Mouse (Mus musculus): ENCODE results near the gene Rnf5. TPM values are rescaled to one million over a fixed set of nuclear protein-coding genes. Genes with fewer than 3 reads are reported as not detected.

The Rnf5 gene
- polyA plus RNA-seq, 1 experiment from 2014 or later, result 222 TPM

DNA sequence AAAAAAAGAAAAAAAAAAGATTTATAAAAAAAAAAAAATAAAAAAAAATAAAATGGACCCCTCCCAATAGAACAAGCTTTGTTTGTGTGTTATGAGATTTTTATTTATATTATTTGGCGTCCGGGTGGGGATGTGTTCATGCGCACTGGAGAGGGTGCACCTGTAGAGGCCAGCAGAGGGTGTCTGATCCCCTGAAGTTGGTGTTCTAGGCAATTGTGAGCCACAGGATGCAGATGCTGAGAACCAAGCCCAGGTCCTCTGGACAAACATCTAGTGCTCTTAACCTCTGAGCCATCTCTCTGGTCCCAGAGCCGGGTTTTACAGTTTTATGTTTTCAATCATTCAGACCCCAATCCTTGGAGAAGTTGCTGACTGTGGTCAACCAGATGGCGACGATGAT is 43.1 kb downstream of the Rnf5 start:
- H3K4me1 ChIP-seq (ENCODE audit: control insufficient read depth, insufficient read depth, low read length), result no peaks in the 10 kb centered on the region
- H3K9ac ChIP-seq (ENCODE audit: low read length), result no peak overlapping the region
- H3K9me3 ChIP-seq (replicated peaks; ENCODE audit: control insufficient read depth, low read length), result no peaks in the 10 kb centered on the region
- 90% methylated on average over 6 of the region's 6 CpGs for WGBS
- ATAC-seq, result no peak
- DNase-seq (ENCODE audit: low spot score), result no peak
- H3K4me3 ChIP-seq (ENCODE audit: low read depth, low read length), result no peak overlapping the region
- H3K27me3 ChIP-seq (replicated peaks; ENCODE audit: control insufficient read depth, insufficient read depth, low read length), result no peaks in the 10 kb centered on the region
- no peak overlapping the region for H3K4me2 ChIP-seq (ENCODE audit: low read length)
- H3K27ac ChIP-seq (ENCODE audit: low read depth, low read length), result no peak overlapping the region
- no peaks in the 10 kb centered on the region for H3K36me3 ChIP-seq (ENCODE audit: control insufficient read depth, insufficient read depth, low read length)

- Histone ChIP-seq H3K9me3 (replicated peaks; ENCODE audit: control insufficient read depth, low read length) (no peaks in the 10 kb centered on the region), H3K27ac (ENCODE audit: low read depth, low read length) (no peak overlapping the region), H3K4me2 (ENCODE audit: low read length) (no peak overlapping the region), H3K9ac (ENCODE audit: low read length) (no peak overlapping the region), H3K27me3 (replicated peaks; ENCODE audit: control insufficient read depth, insufficient read depth, low read length) (no peaks in the 10 kb centered on the region), H3K4me3 (ENCODE audit: low read depth, low read length) (no peak overlapping the region), H3K36me3 (ENCODE audit: control insufficient read depth, insufficient read depth, low read length) (no peaks in the 10 kb centered on the region), H3K4me1 (ENCODE audit: control insufficient read depth, insufficient read depth, low read length) (no peaks in the 10 kb centered on the region)
- no peak for ATAC-seq
- no peak for DNase-seq (ENCODE audit: low spot score)
- 28% methylated on average over 14 of the region's 15 CpGs for WGBS
These were observed 43.6 kb downstream of the Rnf5 start for GRCm38 (mm10) chr17:34559895-34560294.

DNA sequence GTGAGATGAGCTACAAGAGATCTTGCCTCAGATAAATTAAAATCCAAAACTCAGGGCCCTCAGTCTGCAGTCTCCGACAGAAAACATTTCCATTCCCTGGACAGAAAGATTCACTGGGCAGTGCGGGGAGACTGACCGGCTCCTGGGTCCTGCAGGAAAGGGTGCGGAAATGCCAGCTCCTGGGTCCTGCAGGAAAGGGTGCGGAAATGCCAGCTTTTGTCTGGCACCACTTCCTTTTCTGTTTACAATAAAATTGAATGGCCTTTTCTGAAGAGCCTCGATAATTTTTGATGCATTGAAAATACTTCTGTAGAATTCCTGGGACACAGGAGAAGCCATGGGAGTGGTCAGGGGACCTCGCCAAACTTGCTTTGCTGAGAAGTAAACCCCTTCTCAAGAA is 44.4 kb downstream of the Rnf5 start:
- no peak overlapping the region for H3K4me3 ChIP-seq (ENCODE audit: low read depth, low read length)
- H3K27ac ChIP-seq (ENCODE audit: low read depth, low read length), result no peak overlapping the region
- H3K36me3 ChIP-seq (ENCODE audit: control insufficient read depth, insufficient read depth, low read length), result no peaks in the 10 kb centered on the region
- no peak overlapping the region for H3K9ac ChIP-seq (ENCODE audit: low read length)
- 87% methylated on average over 7 of the region's 7 CpGs for WGBS
- H3K27me3 ChIP-seq (replicated peaks; ENCODE audit: control insufficient read depth, insufficient read depth, low read length), result no peaks in the 10 kb centered on the region
- no peak overlapping the region for H3K4me2 ChIP-seq (ENCODE audit: low read length)
- no peak for DNase-seq (ENCODE audit: low spot score)
- no peaks in the 10 kb centered on the region for H3K4me1 ChIP-seq (ENCODE audit: control insufficient read depth, insufficient read depth, low read length)
- no peaks in the 10 kb centered on the region for H3K9me3 ChIP-seq (replicated peaks; ENCODE audit: control insufficient read depth, low read length)
- ATAC-seq, result no peak

DNA sequence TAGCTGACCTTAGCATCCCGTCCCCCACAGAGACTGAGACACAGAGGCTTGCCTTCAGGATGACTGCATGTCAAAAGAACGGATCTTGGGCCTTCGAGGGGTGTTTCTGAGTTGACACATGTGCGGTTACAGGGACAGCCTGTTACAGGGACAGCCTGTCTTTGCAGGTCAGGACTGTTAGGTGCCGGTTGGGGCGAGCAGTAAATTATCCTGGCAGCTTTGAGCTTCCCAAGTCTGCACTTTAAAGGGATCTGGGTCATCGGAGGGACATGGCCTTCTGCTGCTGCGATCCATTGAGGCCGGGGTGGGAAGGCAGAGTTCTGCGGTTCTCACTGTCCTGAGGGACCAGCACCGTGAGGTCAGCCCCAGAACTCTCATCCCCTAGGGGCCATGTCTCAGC is 46.1 kb downstream of the Rnf5 start:
- H3K4me1 ChIP-seq (ENCODE audit: control insufficient read depth, insufficient read depth, low read length), result no peaks in the 10 kb centered on the region
- ATAC-seq (no peak), DNase-seq (ENCODE audit: low spot score) (no peak)
- no peak overlapping the region for H3K9ac ChIP-seq (ENCODE audit: low read length)
- 81% methylated on average over 11 of the region's 11 CpGs for WGBS
- H3K4me2 ChIP-seq (ENCODE audit: low read length), result no peak overlapping the region
- H3K36me3 ChIP-seq (ENCODE audit: control insufficient read depth, insufficient read depth, low read length), result no peaks in the 10 kb centered on the region
- H3K27me3 ChIP-seq (replicated peaks; ENCODE audit: control insufficient read depth, insufficient read depth, low read length), result no peaks in the 10 kb centered on the region
- no peak overlapping the region for H3K4me3 ChIP-seq (ENCODE audit: low read depth, low read length)
- no peak overlapping the region for H3K27ac ChIP-seq (ENCODE audit: low read depth, low read length)
- H3K9me3 ChIP-seq (replicated peaks; ENCODE audit: control insufficient read depth, low read length), result no peaks in the 10 kb centered on the region

GRCm38 (mm10) chr17:34556406-34556805 is 47.1 kb downstream of the Rnf5 start:
- Histone ChIP-seq H3K27me3 (replicated peaks; ENCODE audit: control insufficient read depth, insufficient read depth, low read length) (no peaks in the 10 kb centered on the region), H3K9me3 (replicated peaks; ENCODE audit: control insufficient read depth, low read length) (no peaks in the 10 kb centered on the region)
- 84% methylated on average over 8 of the region's 8 CpGs for WGBS

GRCm38 (mm10) chr17:34555483-34555882 is 48.0 kb downstream of the Rnf5 start:
- 21% methylated on average over 5 of the region's 5 CpGs for WGBS
- ATAC-seq (no peak), DNase-seq (ENCODE audit: low spot score) (peak; percentile 63)
- Histone ChIP-seq H3K9me3 (replicated peaks; ENCODE audit: control insufficient read depth, low read length) (no peaks in the 10 kb centered on the region), H3K27ac (ENCODE audit: low read depth, low read length) (no peak overlapping the region), H3K4me3 (ENCODE audit: low read depth, low read length) (no peak overlapping the region), H3K27me3 (replicated peaks; ENCODE audit: control insufficient read depth, insufficient read depth, low read length) (no peaks in the 10 kb centered on the region), H3K36me3 (ENCODE audit: control insufficient read depth, insufficient read depth, low read length) (no peaks in the 10 kb centered on the region), H3K9ac (ENCODE audit: low read length) (no peak overlapping the region), H3K4me1 (ENCODE audit: control insufficient read depth, insufficient read depth, low read length) (no peaks in the 10 kb centered on the region), H3K4me2 (ENCODE audit: low read length) (no peak overlapping the region)

More at GRCm38 (mm10) chr17:34556406-34556805, 47.1 kb downstream of the Rnf5 start:
- Histone ChIP-seq H3K9ac (ENCODE audit: low read length) (no peak overlapping the region), H3K4me2 (ENCODE audit: low read length) (no peak overlapping the region), H3K36me3 (ENCODE audit: control insufficient read depth, insufficient read depth, low read length) (no peaks in the 10 kb centered on the region), H3K4me1 (ENCODE audit: control insufficient read depth, insufficient read depth, low read length) (no peaks in the 10 kb centered on the region), H3K4me3 (ENCODE audit: low read depth, low read length) (no peak overlapping the region), H3K27ac (ENCODE audit: low read depth, low read length) (no peak overlapping the region)
- DNase-seq (ENCODE audit: low spot score), result no peak
- ATAC-seq, result no peak

Other genes with a start within 250 kb of the Rnf5 start
- not detected in 2 replicates for gene Btnl2, start 248.9 kb downstream of the Rnf5 start, polyA plus RNA-seq (2014; fragmentation: Nextera tagmentation; extraction: Ambion mirVana)
- gene Btnl1, start 226.6 kb downstream of the Rnf5 start, polyA plus RNA-seq (2014; fragmentation: Nextera tagmentation; extraction: Ambion mirVana), result not detected in 2 replicates
- gene BC051142, start 204.9 kb downstream of the Rnf5 start, polyA plus RNA-seq (2014; fragmentation: Nextera tagmentation; extraction: Ambion mirVana), result 3.7 and 4.2 TPM in 2 replicates
- gene Btnl4, start 126.4 kb downstream of the Rnf5 start, polyA plus RNA-seq (2014; fragmentation: Nextera tagmentation; extraction: Ambion mirVana), result not detected in 2 replicates
- gene Btnl6, start 86.3 kb downstream of the Rnf5 start, polyA plus RNA-seq (2014; fragmentation: Nextera tagmentation; extraction: Ambion mirVana), result not detected in 2 replicates
- 4.1 and 6.0 TPM in 2 replicates for gene Notch4, start 39.4 kb downstream of the Rnf5 start, polyA plus RNA-seq (2014; fragmentation: Nextera tagmentation; extraction: Ambion mirVana)
- gene Gpsm3, start 13.9 kb downstream of the Rnf5 start, polyA plus RNA-seq (2014; fragmentation: Nextera tagmentation; extraction: Ambion mirVana), result 3.7 and 4.5 TPM in 2 replicates
- 6.4 and 9.6 TPM in 2 replicates for gene Pbx2, start 12.4 kb downstream of the Rnf5 start, polyA plus RNA-seq (2014; fragmentation: Nextera tagmentation; extraction: Ambion mirVana)
- 1.1 and 1.5 TPM in 2 replicates for gene Ager, start 5.8 kb downstream of the Rnf5 start, polyA plus RNA-seq (2014; fragmentation: Nextera tagmentation; extraction: Ambion mirVana)
- 88.6 and 106 TPM in 2 replicates for gene Agpat1, start 572 bp upstream of the Rnf5 start, polyA plus RNA-seq (2014; fragmentation: Nextera tagmentation; extraction: Ambion mirVana)
- gene Egfl8, start 12.3 kb upstream of the Rnf5 start, polyA plus RNA-seq (2014; fragmentation: Nextera tagmentation; extraction: Ambion mirVana), result 7.6 and 8.7 TPM in 2 replicates
- 23.8 and 24.6 TPM in 2 replicates for gene Ppt2, start 24.8 kb upstream of the Rnf5 start, polyA plus RNA-seq (2014; fragmentation: Nextera tagmentation; extraction: Ambion mirVana)
- gene Prrt1, start 25.8 kb upstream of the Rnf5 start, polyA plus RNA-seq (2014; fragmentation: Nextera tagmentation; extraction: Ambion mirVana), result 5.0 and 5.5 TPM in 2 replicates
- gene Fkbpl, start 41.1 kb upstream of the Rnf5 start, polyA plus RNA-seq (2014; fragmentation: Nextera tagmentation; extraction: Ambion mirVana), result 12.6 and 14.9 TPM in 2 replicates
- gene Atf6b, start 43.5 kb upstream of the Rnf5 start, polyA plus RNA-seq (2014; fragmentation: Nextera tagmentation; extraction: Ambion mirVana), result 75.0 and 90.9 TPM in 2 replicates
- gene Tnxb, start 66.8 kb upstream of the Rnf5 start, polyA plus RNA-seq (2014; fragmentation: Nextera tagmentation; extraction: Ambion mirVana), result 0.04 and 0.10 TPM in 2 replicates
- gene C4b, start 140.2 kb upstream of the Rnf5 start, polyA plus RNA-seq (2014; fragmentation: Nextera tagmentation; extraction: Ambion mirVana), result not detected in 2 replicates
- gene Cyp21a1, start 200.9 kb upstream of the Rnf5 start, polyA plus RNA-seq (2014; fragmentation: Nextera tagmentation; extraction: Ambion mirVana), result not detected in 2 replicates
- gene Stk19, start 233.3 kb upstream of the Rnf5 start, polyA plus RNA-seq (2014; fragmentation: Nextera tagmentation; extraction: Ambion mirVana), result 31.7 and 33.8 TPM in 2 replicates
- gene Dxo, start 233.3 kb upstream of the Rnf5 start, polyA plus RNA-seq (2014; fragmentation: Nextera tagmentation; extraction: Ambion mirVana), result 54.9 and 66.4 TPM in 2 replicates
- 36.6 and 46.9 TPM in 2 replicates for gene Skiv2l, start 246.5 kb upstream of the Rnf5 start, polyA plus RNA-seq (2014; fragmentation: Nextera tagmentation; extraction: Ambion mirVana)
- gene Nelfe, start 246.7 kb upstream of the Rnf5 start, polyA plus RNA-seq (2014; fragmentation: Nextera tagmentation; extraction: Ambion mirVana), result 82.9 and 92.3 TPM in 2 replicates